Mouse (Mus musculus): ENCODE measurements around the gene Atp5k.

Atp5k gene

DNA sequence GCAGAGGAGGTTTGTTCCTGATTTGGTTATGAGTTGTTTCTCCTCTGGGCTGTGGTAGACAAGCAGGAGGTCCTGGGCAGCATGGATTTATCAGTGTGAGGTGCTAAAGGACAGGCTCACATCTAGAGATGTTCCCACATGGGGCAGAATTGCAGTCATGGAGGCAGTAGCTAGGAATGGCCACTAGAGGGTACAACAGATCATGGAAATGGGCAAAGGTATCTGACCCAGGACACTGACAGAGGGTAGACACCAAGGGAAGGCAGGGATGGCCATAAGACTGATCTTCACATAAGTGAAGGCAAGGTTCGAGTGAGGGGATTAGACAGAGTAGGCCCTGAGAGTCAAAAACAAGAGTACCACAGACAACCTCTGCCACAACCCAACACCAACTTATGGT, 7.1 kb downstream of the Atp5k start:
- DNase-seq (ENCODE audit: low spot score in 2 of 2): peak; percentile 46 to 70

- no peak for DNase-seq (ENCODE audit: low spot score in 2 of 2)
Measured at GRCm38 (mm10) chr5:108423427-108423826, 10.8 kb downstream of the Atp5k start.

DNA sequence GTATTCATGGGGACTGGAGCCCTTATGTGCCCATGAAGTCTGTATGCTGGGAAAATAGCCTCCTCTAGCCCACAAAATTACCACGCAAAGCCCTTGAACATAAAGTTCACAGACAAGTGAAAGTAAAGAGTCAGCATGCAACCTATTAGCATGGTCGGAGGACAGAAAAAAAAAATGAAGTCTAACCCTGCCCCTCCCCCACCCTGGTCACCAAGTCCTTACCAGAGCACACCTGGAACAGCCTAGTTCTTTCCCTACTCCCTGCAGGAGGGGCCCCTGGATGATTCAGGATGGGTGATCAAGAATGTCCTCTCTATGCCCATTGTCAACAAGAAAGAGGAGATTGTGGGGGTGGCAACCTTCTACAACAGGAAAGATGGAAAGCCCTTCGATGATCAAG, 11.5 kb downstream of the Atp5k start:
- no peak for DNase-seq (ENCODE audit: low spot score in 2 of 2)

- no peak for DNase-seq (ENCODE audit: low spot score in 2 of 2)
Measured at GRCm38 (mm10) chr5:108414711-108415110, 19.5 kb downstream of the Atp5k start.

- DNase-seq (ENCODE audit: low spot score in 2 of 2): no peak
Measured at GRCm38 (mm10) chr5:108406977-108407376, 27.3 kb downstream of the Atp5k start.

DNA sequence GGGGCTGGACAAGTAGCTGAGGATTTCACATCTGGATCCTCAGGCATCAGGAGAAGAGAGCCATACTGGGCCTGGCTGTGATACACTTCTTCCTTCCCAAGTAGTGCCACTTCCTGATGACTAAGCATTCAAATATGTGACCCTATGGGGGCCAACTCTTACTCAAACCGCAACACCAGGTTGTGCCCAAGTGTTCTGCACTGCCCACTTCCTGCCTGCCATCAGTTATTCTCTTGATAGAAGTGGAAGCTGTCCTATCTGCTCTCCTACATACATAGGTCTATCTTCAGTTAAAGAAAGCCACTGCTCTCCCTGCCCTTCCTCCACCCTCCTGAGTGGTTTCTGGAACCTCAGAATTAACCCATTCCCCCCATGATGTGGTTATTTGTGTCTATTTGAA, 28.8 kb downstream of the Atp5k start:
- DNase-seq (ENCODE audit: low spot score in 2 of 2): no peak

DNA sequence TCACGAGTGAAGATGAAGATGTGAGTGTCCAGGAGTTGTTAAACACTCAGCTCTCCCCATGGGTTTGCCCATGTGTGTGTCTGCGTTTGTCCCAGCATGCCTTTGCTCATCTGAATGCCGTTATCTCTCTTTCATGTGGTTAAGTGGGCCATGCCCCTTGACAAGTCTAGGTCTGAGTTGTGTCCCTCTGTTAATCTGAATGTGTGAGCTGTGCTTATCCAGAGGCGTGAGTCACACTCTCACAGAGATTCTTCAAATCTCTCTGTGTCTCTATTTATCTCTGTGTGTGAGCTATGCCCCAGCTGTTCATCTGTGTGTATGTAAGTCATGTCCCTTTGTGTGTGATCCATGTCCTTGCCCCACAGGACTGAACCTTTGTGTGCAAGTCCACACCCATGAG, 30.8 kb downstream of the Atp5k start:
- no peak for DNase-seq (ENCODE audit: low spot score in 2 of 2)

DNA sequence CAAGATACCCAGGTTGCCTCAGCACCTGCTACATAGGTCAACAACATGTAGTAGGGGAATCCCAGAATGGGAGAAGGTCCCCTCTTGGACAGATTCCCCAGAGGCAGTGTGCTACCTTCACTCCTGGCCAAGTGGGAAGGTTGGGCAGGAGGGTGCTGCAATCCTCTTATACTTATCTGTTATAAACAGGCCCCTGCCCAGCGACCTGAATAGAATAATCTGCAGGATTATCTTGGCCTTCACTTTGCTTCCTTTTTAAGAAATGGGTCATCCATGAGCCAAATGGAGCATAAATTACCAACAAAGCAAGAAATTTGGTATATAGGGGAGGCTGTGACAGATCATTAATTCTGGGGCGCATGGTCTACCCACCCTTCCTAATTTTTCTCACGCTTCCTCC, 44.5 kb downstream of the Atp5k start:
- no peak for DNase-seq (ENCODE audit: low spot score in 2 of 2)

DNA sequence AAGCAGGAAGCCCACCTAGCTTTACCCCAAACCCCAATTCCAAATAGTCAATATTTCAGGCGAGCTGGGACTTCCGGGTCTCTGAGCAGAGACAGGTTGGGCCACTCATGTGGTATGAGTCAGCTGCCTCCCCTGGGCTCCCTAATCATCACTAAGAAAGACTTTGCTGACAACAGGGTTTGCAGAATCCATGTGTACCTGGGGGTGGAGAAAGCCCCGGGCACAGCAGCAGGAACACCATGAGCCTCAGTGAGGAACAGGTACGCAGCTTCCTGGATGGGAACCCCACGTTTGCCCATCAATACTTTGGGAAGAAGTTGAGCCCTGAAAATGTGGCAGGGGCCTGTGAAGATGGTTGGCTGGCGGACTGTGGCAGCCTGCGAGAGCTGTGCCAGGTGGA, 46.0 kb downstream of the Atp5k start, which contains the start of gene Pde6b:
Gene Pde6b, plus strand, starts transcription at position 191 of the 400 bp plus-strand sequence.
- DNase-seq (ENCODE audit: low spot score in 2 of 2): no peak

GRCm38 (mm10) chr5:108386449-108386848, 47.8 kb downstream of the Atp5k start:
- DNase-seq (ENCODE audit: low spot score in 2 of 2): no peak

- DNase-seq (ENCODE audit: low spot score in 2 of 2): no peak
Measured at GRCm38 (mm10) chr5:108385632-108386031, 48.6 kb downstream of the Atp5k start.
